In the genomic region with DNA sequence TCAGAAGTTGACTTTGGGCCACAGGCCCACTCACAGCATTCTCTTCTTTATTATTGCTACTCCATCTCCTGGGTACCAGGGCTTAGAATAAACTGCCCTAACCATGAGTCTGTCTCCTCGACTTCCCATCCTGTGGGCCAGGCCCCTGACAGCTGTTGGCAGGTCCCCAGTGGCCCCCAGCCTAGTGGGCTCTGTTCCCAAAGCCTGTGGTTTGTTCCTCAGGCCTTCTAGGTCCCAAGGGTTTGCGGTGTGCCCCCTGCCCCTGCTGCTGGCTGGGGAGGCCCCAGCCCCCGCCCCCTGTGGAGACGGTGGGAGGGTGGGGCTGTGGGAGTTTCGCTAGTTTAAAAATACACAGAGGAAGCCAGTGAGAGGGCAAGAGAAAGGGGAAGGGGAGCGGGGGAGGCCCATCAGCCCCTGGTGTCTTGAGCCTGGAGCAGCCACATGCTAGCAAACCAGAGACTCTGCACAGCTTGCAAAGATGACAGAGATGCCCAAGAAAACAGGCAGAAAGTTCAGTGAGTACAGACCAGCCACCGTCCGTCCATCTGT, we compare ENCODE assay signal across 8 mouse cellular contexts. TPM values are rescaled to one million over a fixed set of nuclear protein-coding genes. Genes with fewer than 3 reads are reported as not detected.
A peak's percentile ranks its signal among the peaks of the same experiment; 100 is the strongest.
DNase-seq lines count a peak whose midpoint lies in the region; ATAC-seq lines count a peak whose summit lies in the region.

A gene (plus strand): TSS at position 375 of the 549 bp plus-strand sequence.

- H3K27ac ChIP-seq in forebrain, embryonic 16.5 days (ENCODE audit: low read length), result no peak within 1 kb of the TSS

- H3K4me2 ChIP-seq in forebrain, embryonic 16.5 days (ENCODE audit: low read length), result no peak within 1 kb of the TSS

- no peaks in the 10 kb centered on the region for H3K9me3 ChIP-seq in forebrain, embryonic 16.5 days (ENCODE audit: control insufficient read depth, low read length)

- H3K9ac ChIP-seq in forebrain, embryonic 16.5 days (replicated peaks; ENCODE audit: low read depth, low read length), result no peak within 1 kb of the TSS

- no peak for ATAC-seq in forebrain, embryonic 16.5 days
- ATAC-seq in inflammation-experienced regulatory T-cells, adult 6 months, result no peak
- no peak for ATAC-seq in erythroid progenitor cell, adult 5-6 weeks (replicated peaks; ENCODE audit: low FRiP score, poor library complexity, severe bottlenecking)

- DNase-seq in 416B (ENCODE audit: low read depth) (peak; percentile 72), NIH3T3 (ENCODE audit: low read depth) (peak; percentile 75), liver (peak; percentile 39)
- peak; percentile 47 for DNase-seq in naive thymus-derived CD4-positive, alpha-beta T cell, adult 2 months (ENCODE audit: low read depth)
- DNase-seq in testis, postnatal 14 days (ENCODE audit: low spot score), result no peak

- WGBS in forebrain, embryonic 16.5 days, result 48% methylated on average over 8 of the region's 8 CpGs

- H3K36me3 ChIP-seq in forebrain, embryonic 16.5 days (ENCODE audit: control insufficient read depth, insufficient read depth), result no peaks in the 10 kb centered on the region

- no peaks in the 10 kb centered on the region for H3K27me3 ChIP-seq in forebrain, embryonic 16.5 days (replicated peaks; ENCODE audit: control insufficient read depth, insufficient read depth, low read length)

- no peak within 1 kb of the TSS for H3K4me3 ChIP-seq in forebrain, embryonic 16.5 days (replicated peaks; ENCODE audit: low read length)

- no peaks in the 10 kb centered on the region; the same call in 1 of the 2 replicates for H3K4me1 ChIP-seq in forebrain, embryonic 16.5 days (replicated peaks; ENCODE audit: control insufficient read depth, insufficient read depth, low read length)

RNA-seq across cellular contexts. Expression of the gene that starts here (rescaled TPM):
- 41.9 and 43.0 TPM in 2 replicates for polyA plus RNA-seq in forebrain, embryonic 16.5 days (2015; fragmentation: Nextera tagmentation; extraction: Ambion mirVana)
- 10 to 100 TPM; 56.2 to 83.0 (median 61.4) TPM for polyA plus RNA-seq in inflammation-experienced regulatory T-cells, adult 6 months (2017; shearing (Covaris generic))
- total RNA-seq in erythroid progenitor cell, adult 5-6 weeks (2015; ENCODE audit: low replicate concordance), result 8.6 and 10.5 TPM in 2 replicates
- 1.5 and 3.3 TPM in 2 replicates for total RNA-seq in erythroid progenitor cell, adult 5-6 weeks (2017; ENCODE audit: low replicate concordance)
